ENCODE assay signal across 8 mouse cellular contexts in genomic region chr19:24300994-24301767, GRCm38 (mm10). TPM values are rescaled to one million over a fixed set of nuclear protein-coding genes. Genes with fewer than 3 reads are reported as not detected.
DNase-seq lines count a peak whose midpoint lies in the region; ATAC-seq and TF ChIP-seq lines count a peak whose summit lies in the region.

No protein-coding gene starts in this region.

- no peaks in the 10 kb centered on the region for H3K4me1 ChIP-seq in hindbrain, postnatal 0 days (ENCODE audit: insufficient read depth, low read length)
- H3K4me1 ChIP-seq in megakaryocyte, embryonic 14.5 days, result peaks cover 16% of the 10 kb centered on the region

- H3K9ac ChIP-seq in hindbrain, postnatal 0 days (replicated peaks; ENCODE audit: low read length), result no peak overlapping the region

- no peaks in the 10 kb centered on the region for H3K9me3 ChIP-seq in hindbrain, postnatal 0 days (ENCODE audit: low read length)
- H3K9me3 ChIP-seq in megakaryocyte, embryonic 14.5 days, result no peaks in the 10 kb centered on the region

- H3K27ac ChIP-seq in hindbrain, postnatal 0 days, result no peak overlapping the region
- no peak overlapping the region for H3K27ac ChIP-seq in left cerebral cortex, adult 2 months

- H3K4me2 ChIP-seq in hindbrain, postnatal 0 days (ENCODE audit: low read depth, low read length), result peak overlapping the region; percentile 58

- TF ChIP-seq CTCF in hindbrain, postnatal 0 days (IDR thresholded peaks at IDR 0.05; ENCODE audit: low read depth), result peak; percentile 97
- TF ChIP-seq CTCF in left cerebral cortex, adult 2 months (IDR thresholded peaks at IDR 0.05), result peak; percentile 78

- no peaks in the 10 kb centered on the region for H3K36me3 ChIP-seq in hindbrain, postnatal 0 days (ENCODE audit: insufficient read depth, low read length)
- peaks cover 61% of the 10 kb centered on the region for H3K36me3 ChIP-seq in megakaryocyte, embryonic 14.5 days (replicated peaks; ENCODE audit: low read length)

- 3% methylated on average over 9 of the region's 9 CpGs for WGBS in hindbrain, postnatal 0 days

- peak; percentile 92 for ATAC-seq in hindbrain, postnatal 0 days

- H3K4me3 ChIP-seq in hindbrain, postnatal 0 days (ENCODE audit: low read length), result peak overlapping the region; percentile 31
- H3K4me3 ChIP-seq in left cerebral cortex, adult 2 months, result 0 out of 2 replicates have a peak overlapping the region, but pooled peaks have one; percentile 7
- H3K4me3 ChIP-seq in megakaryocyte, embryonic 14.5 days (replicated peaks), result peak overlapping the region; percentile 87

- peak; percentile 90 for DNase-seq in ZHBTc4 (ENCODE audit: low read depth, low spot score)
- DNase-seq in cerebellum, postnatal 25 days, result peak; percentile 68 to 80
- peak; percentile 61 for DNase-seq in gastrocnemius, adult 18-20 months (ENCODE audit: low spot score)
- DNase-seq in hindbrain, postnatal 0 days (ENCODE audit: low spot score), result peak; percentile 93
- DNase-seq in left cerebral cortex, adult 2 months (ENCODE audit: extremely low spot score in 1 of 2, low spot score in 2 of 2), result peak; percentile 47 to 66
- DNase-seq in right cerebral cortex, adult 18-20 months, result peak; percentile 38
- DNase-seq in urinary bladder, postnatal 4 days (ENCODE audit: low spot score in 2 of 2), result peak; percentile 47 to 77

- no peaks in the 10 kb centered on the region for H3K27me3 ChIP-seq in hindbrain, postnatal 0 days (ENCODE audit: insufficient read depth, low read length)
- H3K27me3 ChIP-seq in megakaryocyte, embryonic 14.5 days (replicated peaks), result no peaks in the 10 kb centered on the region

- intact Hi-C loops in left cerebral cortex, adult 2 months (cut with DNase I), result loop anchor here (1.0 to 2.0 kb wide), 5 partner anchors 176 to 584 kb away; partner anchors contain the start of gene Fam122a

RNA-seq across cellular contexts. Expression of gene Fxn, which starts 20.8 kb away (rescaled TPM):
- 10 to 100 TPM; 18.0 to 19.2 TPM for total RNA-seq in gastrocnemius, adult 18-20 months (2021)
- 28.5 and 30.4 TPM in 2 replicates for total RNA-seq in hindbrain, postnatal 0 days (2014; rRNA removed)
- 43.8 and 47.7 TPM in 2 replicates for polyA plus RNA-seq in hindbrain, postnatal 0 days (2015; fragmentation: Nextera tagmentation; extraction: Ambion mirVana)
- total RNA-seq in left cerebral cortex, adult 2 months (2021), result 1 to 10 TPM; 5.9 to 8.1 TPM
- polyA plus RNA-seq in megakaryocyte, embryonic 14.5 days (2012; ENCODE audit: insufficient read depth, low replicate concordance), result 35.9 and 43.3 TPM in 2 replicates

Comparison
In these comparisons a context has a peak if more than half of its experiments do, and no peak if none do; other contexts are left out.
1. DNase-seq: peak in every context shown above with its lines; median percentile 93 in hindbrain, postnatal 0 days; 90 in ZHBTc4; 74 in cerebellum, postnatal 25 days; 62 in urinary bladder, postnatal 4 days; 61 in gastrocnemius, adult 18-20 months; 56 in left cerebral cortex, adult 2 months; 38 in right cerebral cortex, adult 18-20 months.
2. H3K4me3 ChIP-seq: peak in every context shown above with its lines; median percentile 87 in megakaryocyte, embryonic 14.5 days; 31 in hindbrain, postnatal 0 days; 7 in left cerebral cortex, adult 2 months.